Mouse (Mus musculus) heart, embryonic 15.5 days (tissue): Measurements from ENCODE around the gene Tbxas1. TPM values are rescaled to one million over a fixed set of nuclear protein-coding genes. Genes with fewer than 3 reads are reported as not detected.

ENCODE experiments used
- ATAC-seq: fragments of 200-750 bp; cut with Nextera tagmentation; replicated peaks from 2 replicates; pipeline ENCODE4 v1.8.0; 2017; ENCODE audit warnings: low read depth, moderate TSS enrichment; ENCODE audit not compliant: insufficient number of reproducible peaks, insufficient read depth, low FRiP score
- H3K27ac ChIP-seq: fragments of 300-500 bp; sonication (generic); 2 replicates; pipeline ENCODE4 v1.5.1; 2015; ENCODE audit warnings: mild to moderate bottlenecking, inconsistent platforms
- H3K27me3 ChIP-seq: fragments of 300-500 bp; sonication (generic); 2 replicates; pipeline ENCODE4 v1.6.1; 2015; ENCODE audit warnings: inconsistent platforms
- H3K36me3 ChIP-seq: fragments of 300-500 bp; sonication (generic); 2 replicates; pipeline ENCODE4 v1.6.1; 2015; ENCODE audit warnings: mild to moderate bottlenecking, inconsistent platforms
- H3K4me1 ChIP-seq: fragments of 300-500 bp; sonication (generic); replicated peaks from 2 replicates; pipeline ENCODE4 v1.6.1; 2015; ENCODE audit warnings: inconsistent platforms
- H3K4me2 ChIP-seq: fragments of 300-500 bp; sonication (generic); 2 replicates; pipeline ENCODE4 v1.6.1; 2015; ENCODE audit warnings: inconsistent platforms, mild to moderate bottlenecking, moderate library complexity
- H3K4me3 ChIP-seq: fragments of 300-500 bp; sonication (generic); 2 replicates; pipeline ENCODE4 v1.5.1; 2015; ENCODE audit warnings: mild to moderate bottlenecking, inconsistent platforms
- H3K9ac ChIP-seq: fragments of 300-500 bp; sonication (generic); 2 replicates; pipeline ENCODE4 v1.6.1; 2015; ENCODE audit warnings: mild to moderate bottlenecking, inconsistent platforms
- H3K9me3 ChIP-seq: fragments of 300-500 bp; sonication (generic); replicated peaks from 2 replicates; pipeline ENCODE4 v1.6.1; 2016; ENCODE audit warnings: inconsistent platforms
- WGBS: fragments of 180-500 bp; shearing (Covaris S2); methylation state at CpG from one replicate; pipeline ENCODE4 v1.1.7; 2015; ENCODE audit warnings: mixed read lengths; 5-methylcytosine and 5-hydroxymethylcytosine counted together
- polyA plus RNA-seq: library from polyadenylated mRNA; unstranded; fragments of >200 nt; fragmentation: Nextera tagmentation; extraction: Ambion mirVana; gene quantifications from 2 replicates; pipeline ENCODE4 v1.2.1, GENCODE M21; 2015

Gene Tbxas1
- polyA plus RNA-seq: 1.5 and 2.9 TPM in 2 replicates

DNA sequence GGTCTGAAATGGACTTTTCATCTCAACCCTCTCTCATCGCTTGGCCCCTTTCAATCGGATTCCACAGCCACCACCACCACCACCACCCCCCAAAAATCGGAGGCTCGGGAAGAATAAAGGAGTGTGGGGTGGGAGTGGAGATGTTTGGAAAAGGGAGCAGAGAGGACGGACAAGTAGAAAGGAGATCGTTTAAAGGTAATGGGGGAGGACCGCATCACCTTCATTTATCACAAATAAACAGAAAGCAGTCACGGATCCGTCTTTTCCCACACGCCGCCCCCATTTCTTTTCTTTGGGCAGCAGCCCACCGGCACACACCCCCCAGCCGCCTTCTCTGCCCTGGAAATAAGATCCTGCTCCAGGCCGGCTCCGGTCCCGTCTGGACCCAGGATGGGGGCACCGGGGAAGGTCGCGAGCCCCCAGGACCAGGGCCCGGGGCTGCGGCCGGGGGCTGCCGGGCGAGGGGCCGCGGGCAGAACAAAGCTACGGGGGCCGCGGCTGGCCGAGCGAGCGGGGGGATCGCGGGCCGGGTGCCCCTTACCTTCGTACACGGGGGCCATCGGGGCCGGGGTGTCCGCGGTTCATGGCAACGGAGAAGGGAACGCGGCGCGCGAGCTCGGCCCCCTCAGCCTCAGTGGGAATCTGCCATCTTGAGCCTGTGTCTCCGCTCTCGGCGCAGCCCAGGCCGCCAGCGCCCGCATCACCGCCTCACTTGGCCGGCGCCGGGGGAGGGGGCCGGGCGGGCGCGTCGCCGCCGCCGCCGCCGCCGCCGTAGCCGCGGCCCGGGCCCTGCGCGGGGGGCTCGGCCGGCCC is at the start of gene Tbxas1:
Tbxas1 (plus strand) TSS at position 147 of the 813 bp plus-strand sequence.
- no peaks in the 10 kb centered on the region for H3K9me3 ChIP-seq

DNA sequence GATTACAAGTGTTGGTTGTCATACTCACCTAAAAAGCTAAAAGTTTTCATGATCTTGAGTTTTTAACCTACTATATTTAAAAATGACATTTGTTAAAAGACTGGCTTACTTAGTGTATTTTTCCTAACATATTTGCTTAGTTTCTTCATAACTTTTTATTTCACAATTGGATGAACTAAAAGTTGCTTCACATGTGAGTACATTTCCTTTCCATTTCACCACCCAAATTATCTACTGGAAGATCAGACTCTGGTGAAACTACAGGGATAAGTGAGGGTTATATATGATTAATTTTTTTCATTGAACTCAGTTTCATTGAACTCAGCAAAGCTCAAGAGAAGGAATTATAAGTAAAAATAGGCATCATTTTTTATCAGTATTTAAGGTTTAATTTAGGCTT is 49.3 kb upstream of the Tbxas1 start:
- no peak for ATAC-seq
- Histone ChIP-seq H3K9me3 (no peaks in the 10 kb centered on the region), H3K27me3 (no peaks in the 10 kb centered on the region), H3K4me2 (no peak overlapping the region), H3K27ac (no peak overlapping the region), H3K36me3 (no peaks in the 10 kb centered on the region), H3K9ac (no peak overlapping the region), H3K4me1 (peaks cover 14% of the 10 kb centered on the region), H3K4me3 (no peak overlapping the region)

More for the DNA sequence above, at the start of gene Tbxas1:
- H3K27me3 ChIP-seq: no peaks in the 10 kb centered on the region
- H3K27ac ChIP-seq: peak within 1 kb of the TSS; percentile 92
- H3K9ac ChIP-seq: peak within 1 kb of the TSS; percentile 98
- ATAC-seq: peak; percentile 73
- no peaks in the 10 kb centered on the region for H3K36me3 ChIP-seq
- H3K4me1 ChIP-seq: peaks cover 9% of the 10 kb centered on the region; the same call in 1 of the 2 replicates
- under 1% methylated on average over 58 of the region's 77 CpGs for WGBS
- peak within 1 kb of the TSS; percentile 94 for H3K4me3 ChIP-seq
- peak within 1 kb of the TSS; percentile 75 for H3K4me2 ChIP-seq

DNA sequence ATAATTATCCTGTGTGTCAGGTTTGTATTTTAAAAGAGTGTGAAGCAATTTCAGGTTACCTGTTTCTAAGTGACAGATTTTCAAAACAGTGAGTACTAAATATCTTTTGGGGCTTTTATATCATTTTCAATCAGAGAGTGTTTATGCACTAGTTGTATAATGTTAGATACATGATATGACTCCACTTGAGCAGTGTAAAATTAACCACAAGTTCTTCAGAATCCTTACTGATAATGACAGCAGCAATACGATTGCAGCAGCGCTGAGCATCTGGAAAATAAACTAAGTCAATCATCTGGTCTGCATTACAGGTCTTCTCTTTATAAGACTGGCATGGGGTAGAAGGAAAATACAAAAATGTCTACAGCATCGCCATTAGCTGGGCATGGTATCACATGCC is 48.3 kb upstream of the Tbxas1 start:
- Histone ChIP-seq H3K4me2 (no peak overlapping the region), H3K27ac (no peak overlapping the region), H3K36me3 (no peaks in the 10 kb centered on the region), H3K4me1 (peaks cover 10% of the 10 kb centered on the region), H3K4me3 (no peak overlapping the region), H3K9me3 (no peaks in the 10 kb centered on the region), H3K27me3 (no peaks in the 10 kb centered on the region), H3K9ac (no peak overlapping the region)
- no peak for ATAC-seq
- WGBS: 56% methylated on average over 3 of the region's 3 CpGs

DNA sequence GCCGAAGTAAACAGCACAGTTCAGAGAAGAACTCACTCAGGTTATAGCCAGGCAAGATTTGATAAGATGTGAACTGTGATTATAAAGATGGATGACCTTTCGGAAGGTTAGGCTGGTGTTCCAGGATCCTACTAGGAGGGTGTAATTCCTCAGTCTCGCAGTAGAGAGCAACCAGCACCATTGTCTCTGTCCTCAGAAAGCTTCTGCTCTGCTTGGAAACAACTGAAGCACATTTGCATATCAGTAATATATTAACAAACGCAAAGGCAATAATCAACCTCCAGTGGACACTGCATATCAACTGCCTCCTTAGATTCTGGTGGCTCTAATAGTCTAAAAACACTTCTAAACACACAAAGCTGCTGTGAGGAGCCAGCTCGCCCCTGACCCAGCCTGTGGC is 47.8 kb upstream of the Tbxas1 start:
- no peaks in the 10 kb centered on the region for H3K9me3 ChIP-seq
- no peak overlapping the region for H3K27ac ChIP-seq
- peaks cover 14% of the 10 kb centered on the region for H3K4me1 ChIP-seq
- ATAC-seq: no peak
- no peak overlapping the region for H3K9ac ChIP-seq
- 80% methylated on average over 5 of the region's 5 CpGs for WGBS
- no peak overlapping the region for H3K4me2 ChIP-seq
- no peaks in the 10 kb centered on the region for H3K27me3 ChIP-seq
- H3K36me3 ChIP-seq: no peaks in the 10 kb centered on the region
- no peak overlapping the region for H3K4me3 ChIP-seq

DNA sequence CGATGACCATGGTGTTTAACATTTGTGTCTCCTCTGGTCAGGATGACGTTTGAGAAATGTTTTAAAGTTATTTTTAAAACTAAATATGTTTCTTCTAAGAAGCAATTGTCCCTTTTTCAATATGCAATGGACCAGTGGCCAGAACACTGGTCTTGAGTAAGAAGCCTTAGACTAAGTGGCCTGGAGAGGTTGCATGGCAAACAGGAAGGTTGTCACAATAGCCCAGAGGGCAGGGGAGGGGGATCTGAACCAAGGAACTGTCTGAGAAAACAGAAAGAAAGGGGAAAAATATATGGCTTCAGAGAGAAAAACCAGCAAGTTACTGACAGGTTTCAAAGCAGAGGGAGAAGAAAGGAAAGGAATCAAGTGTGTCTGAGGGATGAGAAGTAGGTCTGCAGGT is 47.0 kb upstream of the Tbxas1 start:
- Histone ChIP-seq H3K36me3 (no peaks in the 10 kb centered on the region), H3K9ac (no peak overlapping the region), H3K27ac (no peak overlapping the region), H3K4me2 (no peak overlapping the region), H3K4me3 (no peak overlapping the region), H3K27me3 (no peaks in the 10 kb centered on the region), H3K4me1 (peaks cover 20% of the 10 kb centered on the region), H3K9me3 (no peaks in the 10 kb centered on the region)
- no peak for ATAC-seq
- WGBS: 83% methylated on average over 2 of the region's 2 CpGs

DNA sequence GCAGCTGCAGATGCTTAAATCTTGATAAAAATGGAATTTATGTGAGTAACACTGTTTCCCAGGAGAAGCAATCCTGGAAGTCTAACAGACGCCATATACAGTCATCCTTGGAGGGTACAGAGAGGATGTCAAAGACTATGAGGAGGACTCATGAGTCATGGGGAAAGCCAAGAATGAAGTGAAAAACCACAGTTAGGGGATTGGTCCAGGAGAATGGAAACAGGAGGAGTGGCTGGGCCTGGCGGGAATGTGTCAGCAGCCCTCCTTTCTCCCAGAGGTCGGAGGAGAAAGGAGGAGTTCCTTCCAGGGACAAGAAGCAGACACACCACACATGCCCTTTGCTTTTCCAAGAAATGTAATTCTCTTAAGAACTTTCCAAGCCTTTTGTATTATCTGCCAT is 45.8 kb upstream of the Tbxas1 start:
- no peaks in the 10 kb centered on the region for H3K9me3 ChIP-seq

DNA sequence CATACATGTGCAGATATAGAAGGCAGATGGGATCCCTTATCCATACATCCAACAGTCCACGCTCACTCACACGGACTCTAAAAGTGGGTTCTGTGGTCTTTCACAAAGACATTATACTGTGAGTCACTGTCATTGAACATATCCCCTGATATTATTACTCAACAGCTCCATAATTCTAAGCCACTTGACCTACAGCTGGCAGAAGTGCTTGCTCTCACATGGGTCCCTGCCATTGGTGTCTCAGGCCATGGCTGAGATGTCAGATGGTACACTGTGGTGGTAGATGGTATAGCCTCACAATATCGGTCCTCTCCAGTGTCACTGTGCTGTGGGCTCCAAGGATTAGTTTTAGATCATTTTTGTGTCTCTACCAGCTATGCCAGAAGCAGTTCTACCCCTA is 41.5 kb upstream of the Tbxas1 start:
- peaks cover 37% of the 10 kb centered on the region for H3K4me1 ChIP-seq
- H3K4me2 ChIP-seq: no peak overlapping the region
- H3K36me3 ChIP-seq: no peaks in the 10 kb centered on the region
- H3K9me3 ChIP-seq: no peaks in the 10 kb centered on the region
- no peak for ATAC-seq
- H3K4me3 ChIP-seq: no peak overlapping the region
- H3K9ac ChIP-seq: no peak overlapping the region
- H3K27ac ChIP-seq: no peak overlapping the region
- no peaks in the 10 kb centered on the region for H3K27me3 ChIP-seq
- 90% methylated on average over 3 of the region's 3 CpGs for WGBS

More for the DNA sequence above, 45.8 kb upstream of the Tbxas1 start:
- no peak overlapping the region for H3K4me2 ChIP-seq
- H3K36me3 ChIP-seq: no peaks in the 10 kb centered on the region
- no peak overlapping the region for H3K4me3 ChIP-seq
- peaks cover 15% of the 10 kb centered on the region for H3K4me1 ChIP-seq
- no peak overlapping the region for H3K27ac ChIP-seq
- no peak overlapping the region for H3K9ac ChIP-seq
- WGBS: 70% methylated on average over 3 of the region's 3 CpGs
- no peaks in the 10 kb centered on the region for H3K27me3 ChIP-seq
- ATAC-seq: no peak

DNA sequence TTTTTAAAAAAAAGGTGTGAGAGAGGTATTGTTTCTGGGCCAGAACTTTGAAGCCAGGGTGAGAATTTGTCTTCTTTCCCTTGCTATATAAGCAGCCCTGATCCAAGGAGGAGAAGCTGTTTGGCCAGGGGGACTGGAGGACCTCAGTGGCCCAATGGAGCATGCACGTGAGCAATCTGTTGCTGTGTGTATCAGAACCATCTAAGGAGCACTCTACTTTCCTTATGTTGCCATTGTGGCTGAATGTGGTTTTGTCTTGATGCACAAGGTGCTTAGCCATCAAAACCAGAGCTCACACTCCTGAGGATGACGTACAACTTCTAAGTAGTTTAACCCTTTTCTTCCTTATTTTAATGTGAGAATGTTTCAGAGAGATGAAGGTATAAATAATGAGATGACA is 40.5 kb upstream of the Tbxas1 start:
- WGBS: 74% methylated on average over 2 of the region's 2 CpGs
- no peaks in the 10 kb centered on the region for H3K9me3 ChIP-seq
- no peak for ATAC-seq
- H3K27ac ChIP-seq: no peak overlapping the region
- H3K27me3 ChIP-seq: no peaks in the 10 kb centered on the region
- H3K4me2 ChIP-seq: no peak overlapping the region
- H3K4me3 ChIP-seq: no peak overlapping the region
- H3K9ac ChIP-seq: no peak overlapping the region
- H3K36me3 ChIP-seq: no peaks in the 10 kb centered on the region
- H3K4me1 ChIP-seq: peaks cover 34% of the 10 kb centered on the region

DNA sequence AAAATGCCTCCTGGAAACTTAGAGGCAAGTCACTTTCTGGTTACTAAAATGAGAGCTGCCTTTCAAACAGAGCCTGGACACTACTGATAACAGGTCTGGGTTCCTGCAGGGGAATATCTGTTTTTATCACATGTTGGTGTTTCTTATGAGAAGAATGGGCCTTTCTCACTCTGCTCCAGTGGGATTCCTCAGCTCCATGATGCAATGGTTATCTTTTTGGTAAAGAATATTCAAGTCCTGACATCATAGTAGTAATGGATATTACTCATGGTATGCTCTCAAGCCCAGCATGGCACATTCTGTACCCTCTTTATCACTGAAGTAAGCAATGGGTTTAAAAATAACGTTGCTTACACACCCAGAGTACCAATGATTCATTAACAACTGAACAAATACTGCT is 40.0 kb upstream of the Tbxas1 start:
- peak overlapping the region; percentile 34; the same call in 1 of the 2 replicates for H3K27ac ChIP-seq
- 20% methylated on average over 1 of the region's 1 CpGs for WGBS
- peaks cover 34% of the 10 kb centered on the region for H3K4me1 ChIP-seq
- no peak overlapping the region for H3K4me3 ChIP-seq
- no peaks in the 10 kb centered on the region for H3K9me3 ChIP-seq
- H3K27me3 ChIP-seq: no peaks in the 10 kb centered on the region
- no peak overlapping the region for H3K9ac ChIP-seq
- H3K4me2 ChIP-seq: no peak overlapping the region
- no peaks in the 10 kb centered on the region for H3K36me3 ChIP-seq
- ATAC-seq: peak; percentile 31; the same call in 1 of the 2 replicates

DNA sequence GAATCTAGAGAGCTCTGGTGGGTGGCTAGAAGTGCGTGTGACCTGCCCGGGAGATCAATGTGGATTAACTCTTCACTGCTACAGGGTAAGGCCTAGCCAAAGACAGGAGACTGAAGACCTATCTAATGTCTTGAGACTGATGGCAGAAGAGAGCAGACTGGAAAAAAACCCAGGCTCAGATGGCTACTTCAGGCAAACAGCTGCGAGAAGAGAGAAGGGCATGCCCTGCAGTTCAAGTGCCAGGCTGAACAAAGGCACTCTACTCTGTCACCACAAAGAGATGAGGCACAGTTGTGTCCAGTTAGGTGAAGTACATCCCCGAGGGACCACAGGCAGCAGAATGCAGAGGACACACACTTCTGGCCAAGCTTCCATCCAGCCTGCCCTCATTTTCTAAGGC is 37.1 kb upstream of the Tbxas1 start:
- Histone ChIP-seq H3K9ac (no peak overlapping the region), H3K27ac (no peak overlapping the region), H3K4me1 (peaks cover 40% of the 10 kb centered on the region)

DNA sequence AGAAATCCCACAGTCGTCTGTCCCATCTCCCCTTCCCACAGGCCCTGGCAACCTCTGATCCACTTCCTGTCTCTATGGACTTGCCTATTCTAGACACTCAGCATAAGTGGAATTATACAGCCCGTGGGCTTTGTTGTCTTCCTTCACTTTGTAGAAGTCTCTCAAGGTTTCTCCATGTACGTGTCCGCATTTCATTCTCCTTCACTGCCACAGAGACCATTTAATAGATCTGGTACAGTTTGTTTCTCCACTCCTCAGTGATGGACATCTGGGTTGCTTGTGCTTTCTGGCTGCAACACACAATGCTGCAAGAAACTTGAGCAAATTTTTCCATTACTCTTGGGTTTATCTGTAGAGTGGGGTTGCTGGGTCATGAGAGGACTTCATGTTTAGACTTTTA is 35.3 kb upstream of the Tbxas1 start:
- H3K4me2 ChIP-seq: no peak overlapping the region
- peaks cover 39% of the 10 kb centered on the region for H3K4me1 ChIP-seq
- ATAC-seq: no peak
- H3K27me3 ChIP-seq: no peaks in the 10 kb centered on the region
- H3K4me3 ChIP-seq: no peak overlapping the region
- no peak overlapping the region for H3K27ac ChIP-seq
- no peaks in the 10 kb centered on the region for H3K36me3 ChIP-seq
- WGBS: 53% methylated on average over 4 of the region's 4 CpGs
- no peak overlapping the region for H3K9ac ChIP-seq
- H3K9me3 ChIP-seq: no peaks in the 10 kb centered on the region

More for the DNA sequence above, 37.1 kb upstream of the Tbxas1 start:
- H3K4me3 ChIP-seq: no peak overlapping the region
- H3K36me3 ChIP-seq: no peaks in the 10 kb centered on the region
- 53% methylated on average over 4 of the region's 4 CpGs for WGBS
- H3K27me3 ChIP-seq: no peaks in the 10 kb centered on the region
- no peaks in the 10 kb centered on the region for H3K9me3 ChIP-seq
- H3K4me2 ChIP-seq: no peak overlapping the region
- no peak for ATAC-seq

DNA sequence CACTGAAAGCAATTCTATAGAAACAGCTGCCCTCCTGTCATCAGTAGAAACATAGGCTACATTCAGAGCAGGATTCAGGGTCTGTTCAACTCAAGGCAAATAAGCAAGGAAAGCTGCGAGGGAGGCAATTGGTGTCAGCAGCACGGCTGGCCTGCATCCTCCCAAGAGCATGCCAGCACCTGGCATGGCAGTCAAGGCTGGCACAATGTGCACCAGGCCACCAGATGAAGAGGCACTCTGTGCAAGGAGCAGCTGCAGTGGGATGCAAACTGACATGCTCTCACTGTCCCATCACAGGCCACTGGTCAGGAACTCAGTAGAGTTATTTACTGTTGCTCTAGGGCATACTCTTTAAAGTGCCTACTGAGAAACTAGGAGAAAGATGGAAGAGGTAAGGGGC is 34.8 kb upstream of the Tbxas1 start:
- H3K36me3 ChIP-seq: no peaks in the 10 kb centered on the region
- H3K9me3 ChIP-seq: no peaks in the 10 kb centered on the region
- no peak overlapping the region for H3K27ac ChIP-seq
- 71% methylated on average over 2 of the region's 2 CpGs for WGBS
- no peaks in the 10 kb centered on the region for H3K27me3 ChIP-seq
- no peak overlapping the region for H3K9ac ChIP-seq
- H3K4me2 ChIP-seq: no peak overlapping the region
- H3K4me1 ChIP-seq: peaks cover 40% of the 10 kb centered on the region
- ATAC-seq: no peak
- H3K4me3 ChIP-seq: no peak overlapping the region
